Mouse (Mus musculus) erythroblast, embryonic 14.5 days (primary cell): ENCODE data around the gene Gm14412. TPM values are rescaled to one million over a fixed set of nuclear protein-coding genes. Genes with fewer than 3 reads are reported as not detected.
"Not testable (repeated sequence)": the region's sequence is repeated elsewhere in the genome, so short reads cannot be mapped to it uniquely, and the experiment has no call there.

ENCODE experiments used
- H3K27me3 ChIP-seq: 2 replicates; pipeline ENCODE4 v1.6.1; 2012; ENCODE audit warnings: inconsistent platforms; ENCODE audit not compliant: control insufficient read depth
- H3K36me3 ChIP-seq: 2 replicates; pipeline ENCODE4 v1.6.1; 2012; ENCODE audit warnings: mild to moderate bottlenecking, inconsistent platforms; ENCODE audit not compliant: control insufficient read depth
- H3K4me1 ChIP-seq: 2 replicates; pipeline ENCODE4 v1.6.1; 2012; ENCODE audit warnings: inconsistent platforms; ENCODE audit not compliant: control insufficient read depth
- H3K4me3 ChIP-seq: replicated peaks from 2 replicates; pipeline ENCODE3; 2012; ENCODE audit warnings: moderate library complexity, mild to moderate bottlenecking, inconsistent platforms
- H3K9me3 ChIP-seq: 2 replicates; pipeline ENCODE4 v1.6.1; 2012; ENCODE audit warnings: low read length, inconsistent platforms, mixed read lengths; ENCODE audit not compliant: control insufficient read depth
- GATA1 ChIP-seq: IDR thresholded peaks from 2 replicates; pipeline ENCODE4 v1.6.1; 2012; ENCODE audit warnings: low read length, inconsistent platforms, mixed read lengths
- TAL1 ChIP-seq: IDR thresholded peaks from 3 replicates; pipeline ENCODE4 v1.6.1; 2012; ENCODE audit warnings: low read length, inconsistent platforms, mixed read lengths
- polyA plus RNA-seq: library from polyadenylated mRNA; stranded (reverse); fragments of >175 nt; gene quantifications from 2 replicates; pipeline ENCODE4 v1.2.3, GENCODE M21; 2012

Gene Gm14412
- polyA plus RNA-seq, result not detected in 2 replicates

DNA sequence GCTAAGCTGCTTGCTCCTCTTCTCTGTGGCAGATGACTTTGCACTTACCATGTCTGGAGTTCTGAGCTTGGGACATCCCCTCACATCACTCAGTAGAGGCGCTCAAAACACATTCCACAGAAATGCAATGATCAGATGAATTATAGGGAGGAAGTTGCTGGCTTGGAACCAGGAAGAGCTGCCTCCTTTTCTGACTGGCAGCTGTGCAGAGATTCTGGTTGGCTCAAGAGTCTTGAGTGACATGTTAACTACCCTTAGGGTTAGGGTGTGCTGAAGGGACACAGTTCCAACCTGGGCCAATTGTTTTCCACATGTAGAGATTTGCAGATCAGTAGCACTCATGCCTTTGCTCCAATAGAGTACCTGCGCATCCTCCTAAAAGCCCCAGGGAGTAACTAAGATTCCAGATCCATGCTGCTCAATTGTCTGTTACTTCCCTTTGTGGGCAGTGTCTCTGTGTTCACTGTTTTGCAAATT, at the start of gene Gm14412:
TSS of gene Gm14412 (minus strand) at position 51 of the 477 bp plus-strand sequence.
- not testable (repeated sequence) for H3K27me3 ChIP-seq, H3K4me1 ChIP-seq, H3K4me3 ChIP-seq, H3K36me3 ChIP-seq
- peaks cover 30% of the 10 kb centered on the region for H3K9me3 ChIP-seq

- not testable (repeated sequence) for H3K4me3 ChIP-seq, H3K27me3 ChIP-seq, H3K4me1 ChIP-seq, H3K36me3 ChIP-seq
- H3K9me3 ChIP-seq, result peaks cover 12% of the 10 kb centered on the region
Measured at GRCm38 (mm10) chr2:177329661-177330292, 5.7 kb upstream of the Gm14412 start.

GRCm38 (mm10) chr2:177321361-177321760, 2.7 kb downstream of the Gm14412 start:
- H3K27me3 ChIP-seq, H3K36me3 ChIP-seq, H3K4me1 ChIP-seq, H3K4me3 ChIP-seq: not testable (repeated sequence)
- peaks cover 45% of the 10 kb centered on the region for H3K9me3 ChIP-seq

DNA sequence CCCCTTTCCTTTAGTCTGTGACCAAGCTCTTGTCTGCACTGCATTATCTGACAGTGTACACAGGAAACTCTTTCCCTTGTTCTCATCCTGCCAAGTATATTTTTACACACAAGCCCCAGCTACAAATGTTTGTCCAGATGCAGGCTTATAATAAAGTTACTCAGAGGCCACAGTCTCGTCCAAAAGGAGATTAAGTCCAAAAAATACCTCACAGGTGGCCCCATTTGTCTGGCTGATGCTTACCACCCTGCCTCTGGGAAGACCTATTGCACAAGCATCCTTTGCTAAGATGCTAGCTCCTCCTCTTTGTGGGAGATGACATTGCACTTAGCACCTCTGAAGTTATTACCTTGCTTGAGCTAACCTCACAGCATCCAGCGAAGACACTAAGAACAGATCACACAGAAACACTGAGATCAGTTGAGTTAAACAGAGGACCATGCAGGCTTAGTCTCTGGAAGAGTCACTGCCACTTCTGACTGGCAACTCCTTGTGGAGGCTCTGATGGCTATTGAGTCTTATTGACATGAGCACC, 3.3 kb downstream of the Gm14412 start:
- not testable (repeated sequence) for H3K4me1 ChIP-seq, H3K27me3 ChIP-seq, H3K36me3 ChIP-seq, H3K4me3 ChIP-seq
- H3K9me3 ChIP-seq, result peaks cover 46% of the 10 kb centered on the region

GRCm38 (mm10) chr2:177318996-177319395, 5.1 kb downstream of the Gm14412 start:
- Histone ChIP-seq H3K27me3 (no peaks in the 10 kb centered on the region), H3K4me1 (no peaks in the 10 kb centered on the region), H3K4me3 (no peak overlapping the region), H3K9me3 (peaks cover 47% of the 10 kb centered on the region), H3K36me3 (no peaks in the 10 kb centered on the region)
- TF ChIP-seq GATA1 (no peak), TAL1 (no peak)

DNA sequence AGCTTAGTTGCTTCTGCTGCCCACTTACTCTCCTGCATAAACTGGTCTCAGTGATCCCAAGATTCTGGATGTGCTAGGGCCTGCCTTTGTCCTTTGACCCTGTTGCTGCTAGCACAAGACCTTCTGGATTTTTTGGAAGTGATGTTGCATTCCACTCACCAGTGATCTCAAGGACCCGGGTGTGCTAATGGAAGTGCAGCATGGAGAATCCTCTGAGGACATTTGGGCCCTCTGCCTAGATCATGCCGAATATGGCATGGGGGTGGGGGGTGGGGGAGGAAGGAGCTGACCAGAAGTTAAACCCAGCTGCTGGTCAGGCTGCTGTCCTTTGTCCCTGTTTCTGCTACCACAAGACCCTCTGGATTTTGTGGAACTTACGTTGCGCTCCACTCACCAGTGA, 14.5 kb downstream of the Gm14412 start:
- H3K4me1 ChIP-seq, H3K36me3 ChIP-seq, H3K4me3 ChIP-seq, H3K27me3 ChIP-seq: not testable (repeated sequence)
- H3K9me3 ChIP-seq, result peaks cover 12% of the 10 kb centered on the region

DNA sequence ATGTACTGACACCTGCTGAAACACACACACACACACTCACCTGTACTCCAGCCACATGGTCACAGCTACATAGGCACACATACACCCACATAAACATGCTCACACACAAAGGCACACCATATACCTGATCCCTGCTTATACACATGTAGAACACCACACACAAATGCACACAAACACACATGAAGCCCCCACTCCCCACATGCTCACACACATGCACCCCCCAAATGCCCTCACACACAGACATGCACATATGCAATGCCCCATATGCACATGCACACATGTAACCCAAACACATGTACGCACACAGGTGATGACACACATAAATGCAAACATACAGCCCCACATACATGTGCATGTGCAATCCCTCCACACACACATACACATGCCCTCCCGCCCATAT, 19.1 kb downstream of the Gm14412 start:
- H3K36me3 ChIP-seq, H3K27me3 ChIP-seq, H3K4me1 ChIP-seq, H3K4me3 ChIP-seq, H3K9me3 ChIP-seq: not testable (repeated sequence)

DNA sequence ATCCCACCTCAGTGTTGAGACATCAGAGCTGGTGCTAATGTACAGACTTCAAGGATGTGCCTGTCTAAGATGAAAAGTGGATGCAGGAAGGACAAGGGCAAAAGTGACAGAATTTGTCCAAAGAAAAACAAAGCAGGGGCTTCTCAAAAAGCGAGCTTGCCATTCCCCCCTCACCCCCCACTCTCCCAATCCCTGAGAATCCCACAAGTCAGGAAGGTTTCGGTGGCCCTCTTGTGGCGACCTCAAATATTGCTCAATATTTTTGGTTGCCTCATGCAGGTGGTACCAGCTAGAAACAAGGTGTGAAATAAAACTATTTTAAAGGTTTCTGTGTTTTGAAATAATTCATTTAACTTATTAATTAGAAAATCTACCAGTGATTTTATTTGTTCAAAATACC, 40.4 kb downstream of the Gm14412 start:
- not testable (repeated sequence) for H3K4me1 ChIP-seq, H3K4me3 ChIP-seq, H3K27me3 ChIP-seq, H3K9me3 ChIP-seq, H3K36me3 ChIP-seq

GRCm38 (mm10) chr2:177277754-177278153, 46.4 kb downstream of the Gm14412 start:
- H3K27me3 ChIP-seq, H3K36me3 ChIP-seq, H3K4me1 ChIP-seq, H3K4me3 ChIP-seq, H3K9me3 ChIP-seq: not testable (repeated sequence)

- H3K9me3 ChIP-seq, H3K36me3 ChIP-seq, H3K27me3 ChIP-seq, H3K4me1 ChIP-seq, H3K4me3 ChIP-seq: not testable (repeated sequence)
Measured at GRCm38 (mm10) chr2:177272237-177272636, 51.9 kb downstream of the Gm14412 start.

GRCm38 (mm10) chr2:177266936-177267335, 57.2 kb downstream of the Gm14412 start, which contains the start of gene Gm14409:
Gene Gm14409 (minus strand): TSS chr2:177267036.
- not testable (repeated sequence) for H3K4me3 ChIP-seq, H3K36me3 ChIP-seq, H3K9me3 ChIP-seq, H3K27me3 ChIP-seq, H3K4me1 ChIP-seq

Other genes starting within 250 kb of the Gm14412 start
- not detected in 2 replicates for gene Gm14401, start 250.0 kb downstream of the Gm14412 start, polyA plus RNA-seq
- not detected in 2 replicates for gene Gm14410, start 117.9 kb downstream of the Gm14412 start, polyA plus RNA-seq
- gene Gm14409, start 57.3 kb downstream of the Gm14412 start, polyA plus RNA-seq, result not detected in 2 replicates
- gene Gm14418, start 74.0 kb upstream of the Gm14412 start, polyA plus RNA-seq, result not detected in 2 replicates
- not detected in 2 replicates for gene Zfp970, start 140.4 kb upstream of the Gm14412 start, polyA plus RNA-seq
- not detected in 2 replicates for gene Gm14403, start 173.9 kb upstream of the Gm14412 start, polyA plus RNA-seq